Mouse (Mus musculus): ENCODE results near the gene Wwox. TPM values are rescaled to one million over a fixed set of nuclear protein-coding genes. Genes with fewer than 3 reads are reported as not detected.
A peak's percentile ranks its signal among the peaks of the same experiment; 100 is the strongest.

Wwox gene
- total and polyA plus RNA-seq, 3 experiments = 7.8 to 11.5 (median 9.1) TPM

DNA sequence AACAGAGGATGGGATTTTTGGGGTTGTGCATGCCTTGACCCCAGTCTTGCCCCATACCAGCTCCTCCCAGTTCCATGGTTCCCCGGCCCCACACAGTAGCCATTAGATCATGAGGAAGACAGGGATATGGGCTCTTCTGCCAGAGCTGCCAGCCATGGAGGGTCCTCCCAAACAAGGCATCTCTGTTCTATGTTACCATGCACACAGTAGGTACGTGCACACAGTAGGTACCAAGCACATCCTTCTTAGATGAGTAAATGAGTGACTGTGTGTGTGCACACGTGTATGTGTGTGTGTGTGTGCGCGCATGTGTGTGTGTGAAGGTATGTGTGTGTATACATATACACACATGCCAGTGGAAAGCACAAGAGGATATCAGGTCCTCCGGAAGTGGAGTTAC lies 185.9 kb downstream of the Wwox start:
- H3K4me3 ChIP-seq (replicated peaks in 1 of 3; ENCODE audit: low read depth in 2 of 3, low read length in 2 of 3, poor library complexity in 1 of 3) = no peak overlapping the region
- no peak overlapping the region for H3K27ac ChIP-seq (ENCODE audit: insufficient read depth, low read depth)
- H3K4me2 ChIP-seq (ENCODE audit: insufficient read depth, low read depth, poor library complexity, severe bottlenecking) = no peak overlapping the region
- peaks cover 0 to 46% of the 10 kb centered on the region in 2 experiments; a peak in 2 of 4 replicates for H3K4me1 ChIP-seq (ENCODE audit: control insufficient read depth in 1 of 2, insufficient read depth in 2 of 2)
- H3K36me3 ChIP-seq (replicated peaks in 1 of 2; ENCODE audit: control insufficient read depth in 1 of 2, insufficient read depth in 1 of 2, low read length in 1 of 2) = no peaks in the 10 kb centered on the region
- in situ Hi-C loops (cut with MboI; ENCODE audit: low pct_ligation_motif_present, low pct_unique_long_range_greater_than_20kb, low sequenced_read_pairs) = no loop called here
- H3K79me2 ChIP-seq (replicated peaks; ENCODE audit: control insufficient read depth, extremely low read depth, insufficient read depth, poor library complexity, severe bottlenecking) = no peaks in the 10 kb centered on the region
- H3K9me3 ChIP-seq (replicated peaks; ENCODE audit: low read length) = no peaks in the 10 kb centered on the region
- TF ChIP-seq TCF12 (IDR thresholded peaks at IDR 0.05; ENCODE audit: low read depth, low read length) = no peak
- peak; percentile 76 for TF ChIP-seq ZKSCAN1 (IDR thresholded peaks at IDR 0.05; ENCODE audit: borderline replicate concordance, low read depth, low read length)
- no peak overlapping the region for H3K9ac ChIP-seq (ENCODE audit: insufficient read depth, low read depth)
- H3K27me3 ChIP-seq (replicated peaks) = no peaks in the 10 kb centered on the region
- dilution Hi-C loops (cut with MboI; ENCODE audit: extremely low pct_ligation_motif_present, extremely low pct_unique_long_range_greater_than_20kb, low sequenced_read_pairs) = no loop called here
- no peak for DNase-seq (ENCODE audit: extremely low read depth)

DNA sequence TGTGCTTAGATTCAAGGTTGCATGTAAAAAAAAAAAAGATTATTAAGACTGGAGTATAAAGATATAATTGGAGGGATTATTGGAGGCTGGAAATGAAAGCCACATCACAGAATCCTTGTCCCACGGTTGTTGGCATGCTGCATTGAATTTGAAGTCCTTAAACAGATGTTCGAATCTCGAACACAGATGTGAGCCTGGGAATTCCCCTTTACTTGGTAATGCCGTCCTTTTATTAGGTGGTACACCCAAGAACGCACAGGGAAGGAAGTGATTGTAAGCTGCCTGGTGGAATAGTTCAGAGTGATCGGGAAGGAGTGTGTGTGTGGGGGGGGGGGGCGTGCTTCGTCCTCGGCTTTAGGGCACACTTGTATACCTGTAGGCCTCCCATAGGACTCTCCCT lies 187.4 kb downstream of the Wwox start:
- Histone ChIP-seq H3K27ac (ENCODE audit: insufficient read depth, low read depth) (no peak overlapping the region), H3K79me2 (replicated peaks; ENCODE audit: control insufficient read depth, extremely low read depth, insufficient read depth, poor library complexity, severe bottlenecking) (no peaks in the 10 kb centered on the region), H3K4me2 (ENCODE audit: insufficient read depth, low read depth, poor library complexity, severe bottlenecking) (no peak overlapping the region), H3K9me3 (replicated peaks; ENCODE audit: low read length) (no peaks in the 10 kb centered on the region), H3K4me3 (replicated peaks in 1 of 3; ENCODE audit: low read depth in 2 of 3, low read length in 2 of 3, poor library complexity in 1 of 3) (no peak overlapping the region), H3K36me3 (replicated peaks in 1 of 2; ENCODE audit: control insufficient read depth in 1 of 2, insufficient read depth in 1 of 2, low read length in 1 of 2) (no peaks in the 10 kb centered on the region), H3K27me3 (replicated peaks) (no peaks in the 10 kb centered on the region), H3K9ac (ENCODE audit: insufficient read depth, low read depth) (no peak overlapping the region), H3K4me1 (ENCODE audit: control insufficient read depth in 1 of 2, insufficient read depth in 2 of 2) (peaks cover 0 to 55% of the 10 kb centered on the region in 2 experiments; a peak in 2 of 4 replicates)
- dilution Hi-C loops (cut with MboI; ENCODE audit: extremely low pct_ligation_motif_present, extremely low pct_unique_long_range_greater_than_20kb, low sequenced_read_pairs) = no loop called here
- DNase-seq (ENCODE audit: extremely low read depth) = peak; percentile 35
- in situ Hi-C loops (cut with MboI; ENCODE audit: low pct_ligation_motif_present, low pct_unique_long_range_greater_than_20kb, low sequenced_read_pairs) = no loop called here
- TF ChIP-seq ETS1 (conservative IDR thresholded peaks at IDR 0.05; ENCODE audit: low read depth, low read length) = peak; percentile 26; the same call in 1 of the 2 replicates
- TF ChIP-seq JUND (conservative IDR thresholded peaks at IDR 0.05; ENCODE audit: low read depth, low read length) = no peak
- TF ChIP-seq SMC3 (IDR thresholded peaks at IDR 0.05; ENCODE audit: low read depth, low read length) = no peak

DNA sequence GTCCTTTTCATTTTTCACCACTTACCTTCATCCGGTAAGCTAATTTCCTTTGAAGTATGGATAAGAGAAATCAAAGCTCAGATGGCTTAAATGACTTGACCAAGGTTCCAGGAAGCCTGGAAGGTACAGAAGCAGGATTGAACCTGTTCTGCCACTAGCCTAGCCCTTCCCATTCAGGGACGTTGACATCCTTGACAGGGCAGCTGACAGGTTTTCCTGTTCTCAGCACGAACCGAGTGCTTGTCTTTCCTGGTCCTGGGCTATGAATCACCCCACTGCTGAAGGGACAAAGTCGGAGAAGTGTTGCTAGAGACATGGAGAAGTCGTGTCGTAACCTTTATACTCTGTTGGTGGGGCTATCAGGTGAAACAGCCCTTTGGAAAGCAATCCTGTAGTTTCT lies 190.3 kb downstream of the Wwox start:
- no peaks in the 10 kb centered on the region for H3K27me3 ChIP-seq (replicated peaks)
- no peaks in the 10 kb centered on the region for H3K79me2 ChIP-seq (replicated peaks; ENCODE audit: control insufficient read depth, extremely low read depth, insufficient read depth, poor library complexity, severe bottlenecking)
- TF ChIP-seq GABPA (IDR thresholded peaks at IDR 0.05; ENCODE audit: insufficient replicate concordance, low read depth, low read length) = no peak
- TF ChIP-seq MAX (IDR thresholded peaks at IDR 0.05; ENCODE audit: low read length) = no peak
- no peak for TF ChIP-seq MXI1 (IDR thresholded peaks at IDR 0.05; ENCODE audit: low read depth, low read length)
- no peak overlapping the region for H3K27ac ChIP-seq (ENCODE audit: insufficient read depth, low read depth)
- H3K4me1 ChIP-seq (ENCODE audit: control insufficient read depth in 1 of 2, insufficient read depth in 2 of 2) = peaks cover 0 to 55% of the 10 kb centered on the region in 2 experiments; a peak in 2 of 4 replicates
- in situ Hi-C loops (cut with MboI; ENCODE audit: low pct_ligation_motif_present, low pct_unique_long_range_greater_than_20kb, low sequenced_read_pairs) = no loop called here
- H3K4me3 ChIP-seq (replicated peaks in 1 of 3; ENCODE audit: low read depth in 2 of 3, low read length in 2 of 3, poor library complexity in 1 of 3) = no peak overlapping the region
- no peak overlapping the region for H3K9ac ChIP-seq (ENCODE audit: insufficient read depth, low read depth)
- no peaks in the 10 kb centered on the region for H3K36me3 ChIP-seq (replicated peaks in 1 of 2; ENCODE audit: control insufficient read depth in 1 of 2, insufficient read depth in 1 of 2, low read length in 1 of 2)
- DNase-seq (ENCODE audit: extremely low read depth) = peak; percentile 6
- no peaks in the 10 kb centered on the region for H3K9me3 ChIP-seq (replicated peaks; ENCODE audit: low read length)
- H3K4me2 ChIP-seq (ENCODE audit: insufficient read depth, low read depth, poor library complexity, severe bottlenecking) = no peak overlapping the region
- dilution Hi-C loops (cut with MboI; ENCODE audit: extremely low pct_ligation_motif_present, extremely low pct_unique_long_range_greater_than_20kb, low sequenced_read_pairs) = no loop called here
